Mouse (Mus musculus) midbrain, embryonic 15.5 days (tissue): Measurements from ENCODE around the gene Vmn2r94. TPM values are rescaled to one million over a fixed set of nuclear protein-coding genes. Genes with fewer than 3 reads are reported as not detected.

ENCODE experiments used
- ATAC-seq: fragments of 200-750 bp; cut with Nextera tagmentation; replicated peaks from 2 replicates; pipeline ENCODE4 v1.8.0; 2017; ENCODE audit warnings: moderate TSS enrichment
- H3K27ac ChIP-seq: fragments of 300-500 bp; sonication (generic); 2 replicates; pipeline ENCODE4 v1.5.1; 2015; ENCODE audit warnings: mild to moderate bottlenecking, inconsistent platforms
- H3K27me3 ChIP-seq: fragments of 300-500 bp; sonication (generic); replicated peaks from 2 replicates; pipeline ENCODE4 v1.6.1; 2015; ENCODE audit warnings: inconsistent platforms
- H3K36me3 ChIP-seq: fragments of 300-500 bp; sonication (generic); replicated peaks from 2 replicates; pipeline ENCODE4 v1.6.1; 2015; ENCODE audit warnings: inconsistent platforms
- H3K4me1 ChIP-seq: fragments of 300-500 bp; sonication (generic); 2 replicates; pipeline ENCODE4 v1.6.1; 2015; ENCODE audit warnings: inconsistent platforms
- H3K4me2 ChIP-seq: fragments of 300-500 bp; sonication (generic); 2 replicates; pipeline ENCODE4 v1.6.1; 2015; ENCODE audit warnings: inconsistent platforms, mild to moderate bottlenecking, moderate library complexity
- H3K4me3 ChIP-seq: fragments of 300-500 bp; sonication (generic); 2 replicates; pipeline ENCODE4 v1.5.1; 2015; ENCODE audit warnings: mild to moderate bottlenecking, inconsistent platforms
- H3K9ac ChIP-seq: fragments of 300-500 bp; sonication (generic); 2 replicates; pipeline ENCODE4 v1.6.1; 2015; ENCODE audit warnings: mild to moderate bottlenecking, inconsistent platforms
- H3K9me3 ChIP-seq: fragments of 300-500 bp; sonication (generic); 2 replicates; pipeline ENCODE4 v1.6.1; 2016; ENCODE audit warnings: inconsistent platforms
- WGBS: fragments of 180-500 bp; shearing (Covaris S2); methylation state at CpG from one replicate; pipeline ENCODE4 v1.1.7; 2015; ENCODE audit warnings: mixed read lengths; 5-methylcytosine and 5-hydroxymethylcytosine counted together
- polyA plus RNA-seq: library from polyadenylated mRNA; unstranded; fragments of >200 nt; fragmentation: Nextera tagmentation; extraction: Ambion mirVana; gene quantifications from 2 replicates; pipeline ENCODE4 v1.2.1, GENCODE M21; 2015

Gene Vmn2r94
- not detected in 2 replicates for polyA plus RNA-seq

DNA sequence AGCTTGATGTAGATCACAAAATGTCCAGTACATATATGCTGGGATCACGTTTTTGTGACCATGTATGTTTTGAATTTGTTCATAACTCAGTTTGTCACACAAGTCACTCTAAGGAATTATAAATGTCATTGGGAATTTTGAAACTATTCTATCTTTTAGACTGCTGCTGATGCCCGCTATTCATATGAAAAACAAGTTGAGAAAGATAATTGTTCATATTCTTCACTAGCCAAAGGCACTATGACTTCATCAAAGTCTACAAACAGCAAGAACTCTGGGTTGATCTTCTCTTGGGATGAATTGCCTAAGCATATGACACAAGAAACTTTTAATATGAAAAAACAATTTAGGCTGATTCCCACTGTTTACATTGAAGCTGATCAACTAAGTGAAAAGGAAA is at the start of gene Vmn2r94:
Vmn2r94 (minus strand) TSS at position 101 of the 400 bp plus-strand sequence.
- no peak within 1 kb of the TSS for H3K27ac ChIP-seq
- no peak within 1 kb of the TSS for H3K9ac ChIP-seq
- H3K4me1 ChIP-seq = no peaks in the 10 kb centered on the region
- ATAC-seq = no peak
- no peak within 1 kb of the TSS for H3K4me3 ChIP-seq
- no peaks in the 10 kb centered on the region for H3K27me3 ChIP-seq
- 63% methylated on average over 2 of the region's 2 CpGs for WGBS
- H3K4me2 ChIP-seq = no peak within 1 kb of the TSS
- no peaks in the 10 kb centered on the region for H3K36me3 ChIP-seq
- H3K9me3 ChIP-seq = peaks cover 15% of the 10 kb centered on the region

DNA sequence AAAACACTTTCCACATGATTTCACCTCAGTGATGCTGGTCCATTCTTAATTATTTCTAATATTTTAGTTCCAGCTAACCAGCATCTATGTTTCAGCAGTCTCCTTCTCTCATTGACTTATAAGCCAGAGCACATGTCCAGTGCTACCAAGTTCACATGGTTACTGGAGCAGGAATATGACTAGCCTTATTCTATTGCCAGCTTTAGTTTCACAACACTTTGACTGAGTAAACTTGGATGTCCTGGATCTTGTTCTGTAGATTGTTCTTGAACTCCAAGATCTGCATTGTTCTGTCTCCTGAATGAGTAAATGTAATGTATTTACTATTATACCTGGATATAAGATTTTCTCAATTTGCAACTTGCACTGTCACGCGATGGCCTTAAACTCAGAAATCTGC is 45.5 kb upstream of the Vmn2r94 start:
- peaks cover 12% of the 10 kb centered on the region; the same call in 1 of the 2 replicates for H3K9me3 ChIP-seq
- ATAC-seq = no peak
- H3K4me1 ChIP-seq = no peaks in the 10 kb centered on the region
- no peak overlapping the region for H3K4me2 ChIP-seq
- no peak overlapping the region for H3K27ac ChIP-seq
- H3K9ac ChIP-seq = no peak overlapping the region
- WGBS = 94% methylated on average over 2 of the region's 2 CpGs
- no peak overlapping the region for H3K4me3 ChIP-seq
- H3K36me3 ChIP-seq = no peaks in the 10 kb centered on the region
- no peaks in the 10 kb centered on the region for H3K27me3 ChIP-seq

DNA sequence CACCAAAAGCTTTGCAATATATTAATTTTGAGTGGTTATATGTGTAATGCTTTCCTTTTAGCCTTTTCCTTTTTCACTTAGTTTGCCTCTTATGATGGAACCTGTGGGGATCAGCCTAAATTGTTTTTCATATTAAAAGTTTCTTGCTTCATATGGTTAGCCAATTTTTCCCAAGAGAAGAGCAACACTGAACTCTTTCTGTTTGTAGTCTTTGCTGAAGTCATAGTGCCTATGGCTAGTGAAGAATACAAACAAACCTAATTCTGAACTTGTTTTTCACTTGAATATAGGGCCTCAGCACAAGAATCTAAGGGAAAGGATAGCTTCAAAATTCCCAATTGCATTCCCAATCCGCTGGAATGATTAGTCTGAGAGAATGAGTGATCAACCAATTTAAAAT is 20.2 kb upstream of the Vmn2r94 start, which contains the start of gene Vmn2r93:
Vmn2r93 (plus strand) TSS at position 301 of the 400 bp plus-strand sequence.
- WGBS = 34% methylated on average over 1 of the region's 1 CpGs
- H3K27ac ChIP-seq = no peak within 1 kb of the TSS

DNA sequence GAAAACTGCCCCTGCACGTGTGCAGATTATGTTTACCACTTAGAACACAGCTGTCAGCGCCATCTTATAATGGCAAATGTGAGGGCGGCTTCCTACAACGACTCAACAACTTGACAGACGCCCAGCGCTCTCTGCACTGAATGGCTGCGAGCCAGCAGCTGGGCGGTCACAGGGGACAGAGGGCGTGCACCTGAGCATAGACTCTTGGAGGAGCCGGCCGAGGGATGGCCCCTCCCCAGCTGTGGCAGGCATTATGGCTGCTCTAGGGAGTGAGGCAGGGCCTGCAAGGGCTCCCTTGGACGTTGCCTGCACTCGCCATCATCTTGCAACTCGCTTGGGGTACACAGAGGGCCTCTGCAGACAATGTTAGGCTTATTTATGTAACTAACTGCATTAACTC is 40.6 kb downstream of the Vmn2r94 start:
- Histone ChIP-seq H3K27me3 (no peaks in the 10 kb centered on the region), H3K36me3 (no peaks in the 10 kb centered on the region), H3K4me2 (no peak overlapping the region), H3K27ac (no peak overlapping the region), H3K9ac (no peak overlapping the region), H3K4me3 (no peak overlapping the region), H3K9me3 (no peaks in the 10 kb centered on the region), H3K4me1 (no peaks in the 10 kb centered on the region)
- ATAC-seq = no peak
- 77% methylated on average over 14 of the region's 14 CpGs for WGBS

More for the DNA sequence above, 20.2 kb upstream of the Vmn2r94 start, which contains the start of gene Vmn2r93:
- Histone ChIP-seq H3K9ac (no peak within 1 kb of the TSS), H3K36me3 (no peaks in the 10 kb centered on the region), H3K4me3 (no peak within 1 kb of the TSS), H3K4me1 (no peaks in the 10 kb centered on the region), H3K9me3 (peaks cover 8% of the 10 kb centered on the region), H3K27me3 (no peaks in the 10 kb centered on the region), H3K4me2 (no peak within 1 kb of the TSS)
- no peak for ATAC-seq

DNA sequence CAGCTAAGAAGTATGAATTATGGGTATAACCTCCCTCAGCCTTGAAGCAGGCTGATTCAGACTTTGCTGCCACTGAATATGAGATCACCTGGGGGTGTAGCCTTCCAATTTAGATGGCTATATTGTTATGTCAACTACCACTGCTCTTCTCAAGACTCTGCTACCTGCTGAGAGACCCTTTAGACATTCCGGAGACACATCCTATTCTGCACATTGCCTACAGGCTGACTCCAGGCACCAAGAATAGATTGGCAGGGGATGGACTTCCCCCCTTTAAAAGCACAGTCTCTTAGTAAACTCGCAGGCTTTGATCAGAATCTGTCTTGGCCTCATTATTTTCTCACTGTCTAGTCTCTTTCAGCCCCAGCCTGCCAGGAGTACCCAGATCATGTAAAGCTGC is 45.6 kb downstream of the Vmn2r94 start:
- WGBS = 77% methylated on average over 2 of the region's 2 CpGs
- no peaks in the 10 kb centered on the region for H3K9me3 ChIP-seq

DNA sequence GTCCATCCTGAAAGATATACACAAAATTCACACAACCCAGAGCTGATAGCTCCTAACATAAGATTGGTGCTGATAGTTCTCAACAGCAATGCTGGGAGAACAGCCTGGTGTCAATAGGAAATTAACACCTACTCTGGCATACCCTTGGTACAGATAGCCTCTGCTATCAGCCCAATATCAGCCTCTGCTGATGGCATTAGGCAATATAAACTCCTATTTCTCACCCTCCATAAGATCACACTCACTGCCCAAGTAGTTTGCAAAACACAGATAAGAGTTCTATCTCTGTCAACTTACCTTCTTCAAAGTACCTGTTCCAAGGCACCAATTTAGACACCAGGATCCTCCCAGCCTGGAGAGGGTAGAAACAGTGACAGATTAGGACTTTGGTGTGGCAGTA is 56.3 kb downstream of the Vmn2r94 start:
- Histone ChIP-seq H3K27me3 (no peaks in the 10 kb centered on the region), H3K27ac (no peak overlapping the region), H3K4me3 (no peak overlapping the region), H3K4me2 (no peak overlapping the region), H3K4me1 (no peaks in the 10 kb centered on the region), H3K9ac (no peak overlapping the region), H3K36me3 (no peaks in the 10 kb centered on the region), H3K9me3 (peaks cover 11% of the 10 kb centered on the region)
- ATAC-seq = no peak

More for the DNA sequence above, 45.6 kb downstream of the Vmn2r94 start:
- H3K4me3 ChIP-seq = no peak overlapping the region
- H3K36me3 ChIP-seq = no peaks in the 10 kb centered on the region
- H3K4me1 ChIP-seq = no peaks in the 10 kb centered on the region
- H3K4me2 ChIP-seq = no peak overlapping the region
- no peak overlapping the region for H3K9ac ChIP-seq
- H3K27me3 ChIP-seq = no peaks in the 10 kb centered on the region
- H3K27ac ChIP-seq = no peak overlapping the region
- ATAC-seq = no peak

Other genes with a start within 250 kb of the Vmn2r94 start
- not detected in 2 replicates for gene Vmn2r124, start 228.3 kb downstream of the Vmn2r94 start, polyA plus RNA-seq
- not detected in 2 replicates for gene Vmn2r91, start 192.7 kb downstream of the Vmn2r94 start, polyA plus RNA-seq
- not detected in 2 replicates for gene Vmn2r92, start 125.9 kb downstream of the Vmn2r94 start, polyA plus RNA-seq
- not detected in 2 replicates for gene Vmn2r93, start 20.3 kb upstream of the Vmn2r94 start, polyA plus RNA-seq
- gene Vmn2r95, start 146.3 kb upstream of the Vmn2r94 start, polyA plus RNA-seq = not detected in 2 replicates